Mouse (Mus musculus) ES-Bruce4 (cell line): Measurements from ENCODE around the gene Klk9.

ENCODE experiments used
- CTCF ChIP-seq: IDR thresholded peaks from one replicate; pipeline ENCODE4 v1.8.1; 2011; ENCODE audit warnings: low read depth, low read length
- POLR2A ChIP-seq: IDR thresholded peaks from one replicate; pipeline ENCODE4 v1.8.1; 2011; ENCODE audit warnings: low read length; ENCODE audit not compliant: insufficient read depth

GRCm38 (mm10) chr7:43774364-43774763 lies 17.3 kb upstream of the Klk9 start, which contains the start of gene Klk11:
- TF ChIP-seq CTCF (no peak), POLR2A (no peak)
